Mouse (Mus musculus): ENCODE data around the gene Opcml.

DNA sequence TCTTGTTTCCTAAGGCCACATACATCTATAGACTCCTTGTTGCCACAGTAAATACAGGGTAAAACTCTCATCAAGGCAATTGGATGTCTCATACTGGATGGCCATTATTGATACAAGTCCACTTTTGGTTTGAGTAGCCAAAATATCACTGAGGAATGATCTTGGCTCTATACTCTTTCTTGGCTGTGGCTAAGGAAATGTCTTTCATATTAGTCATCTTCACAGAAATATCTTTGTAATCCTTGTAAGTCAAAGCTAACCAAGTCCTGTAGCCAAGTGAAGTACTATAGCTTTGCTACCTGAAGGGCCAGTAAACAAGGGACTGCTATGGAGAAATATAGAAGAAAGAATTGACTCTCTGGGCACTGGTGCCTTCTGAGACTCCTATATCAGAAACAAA, 192.0 kb downstream of the Opcml start:
- TF ChIP-seq POLR2A (IDR thresholded peaks at IDR 0.05; ENCODE audit: insufficient read depth, low read depth, low read length) (no peak), CTCF (IDR thresholded peaks at IDR 0.05) (no peak), EP300 (IDR thresholded peaks at IDR 0.05; ENCODE audit: insufficient read depth, low read depth, low read length) (no peak)
